Mouse (Mus musculus): ENCODE data around the gene Actg2.

DNA sequence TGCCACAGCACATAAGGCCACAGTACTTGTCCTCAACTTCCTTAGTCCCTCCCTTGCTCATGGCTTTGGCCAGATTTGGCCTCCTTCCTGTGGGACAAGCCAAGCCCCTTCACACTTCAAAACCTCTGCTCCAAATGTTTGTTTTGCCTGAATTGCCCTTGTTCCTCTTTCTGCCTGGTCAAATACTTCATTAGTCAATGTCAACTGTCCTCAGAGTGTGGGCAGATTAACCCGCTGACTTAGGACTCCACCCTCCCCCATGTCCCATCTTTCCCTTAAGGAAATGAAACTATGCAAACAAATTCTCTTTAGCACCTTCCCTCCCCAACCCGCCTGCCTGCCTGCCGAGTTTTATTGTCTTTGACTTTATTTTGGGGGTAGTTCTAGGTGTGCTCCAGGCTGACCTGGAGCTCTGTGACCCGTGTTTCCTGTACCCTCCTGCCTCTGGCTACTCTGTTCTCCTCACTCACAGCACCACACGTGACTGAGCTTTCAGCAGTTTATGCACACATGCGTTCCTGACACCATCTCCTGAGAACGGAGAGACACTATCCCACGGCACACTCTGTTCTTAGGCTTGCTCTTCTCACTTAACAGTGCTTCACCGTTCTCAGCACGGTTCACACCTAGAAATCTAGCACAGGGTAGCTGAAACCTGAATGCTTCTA, 53.5 kb downstream of the Actg2 start:
- TF ChIP-seq ZC3H11A (IDR thresholded peaks at IDR 0.05; ENCODE audit: borderline replicate concordance, low read depth, low read length) (no peak), HCFC1 (IDR thresholded peaks at IDR 0.05; ENCODE audit: borderline replicate concordance, insufficient read depth, low read length) (no peak), MAFK (IDR thresholded peaks at IDR 0.05; ENCODE audit: insufficient read depth, low read depth, low read length) (no peak), ZNF384 (IDR thresholded peaks at IDR 0.05; ENCODE audit: low read depth, low read length) (no peak)

Data from ES-E14 (cell line).